Mouse (Mus musculus) forebrain, embryonic 10.5 days (tissue): ENCODE data around the gene Calcb. TPM values are rescaled to one million over a fixed set of nuclear protein-coding genes. Genes with fewer than 3 reads are reported as not detected.

ENCODE experiments used
- DNase-seq: peaks from one replicate; pipeline ENCODE4 v3.0.0-alpha.2; 2017; ENCODE audit warnings: low spot score; ENCODE audit errors: extremely low spot score
- H3K27ac ChIP-seq: fragments of 300-500 bp; sonication (generic); 2 replicates; pipeline ENCODE4 v1.5.1; 2016; ENCODE audit warnings: mild to moderate bottlenecking
- H3K27me3 ChIP-seq: fragments of 300-500 bp; sonication (generic); 2 replicates; pipeline ENCODE4 v1.6.1; 2016; ENCODE audit warnings: mild to moderate bottlenecking; ENCODE audit not compliant: poor library complexity, severe bottlenecking
- H3K36me3 ChIP-seq: fragments of 300-500 bp; sonication (generic); replicated peaks from 2 replicates; pipeline ENCODE4 v1.6.1; 2016; ENCODE audit warnings: mild to moderate bottlenecking, moderate library complexity
- H3K4me1 ChIP-seq: fragments of 300-500 bp; sonication (generic); 2 replicates; pipeline ENCODE4 v1.6.1; 2016
- H3K4me3 ChIP-seq: fragments of 300-500 bp; sonication (generic); 2 replicates; pipeline ENCODE4 v1.5.1; 2016; ENCODE audit warnings: mild to moderate bottlenecking, moderate library complexity
- H3K9me3 ChIP-seq: fragments of 300-500 bp; sonication (generic); 2 replicates; pipeline ENCODE4 v1.6.1; 2016; ENCODE audit warnings: mild to moderate bottlenecking, moderate library complexity
- WGBS: fragments of 180-500 bp; shearing (Covaris S2); methylation state at CpG from one replicate; pipeline ENCODE4 v1.1.7; 2016; 5-methylcytosine and 5-hydroxymethylcytosine counted together
- polyA plus RNA-seq: library from polyadenylated mRNA; unstranded; fragments of >200 nt; fragmentation: Nextera tagmentation; extraction: Ambion mirVana; gene quantifications from 2 replicates; pipeline ENCODE4 v1.2.1, GENCODE M21; 2016

Calcb gene
- polyA plus RNA-seq, 1 experiment from 2014 or later: not detected

DNA sequence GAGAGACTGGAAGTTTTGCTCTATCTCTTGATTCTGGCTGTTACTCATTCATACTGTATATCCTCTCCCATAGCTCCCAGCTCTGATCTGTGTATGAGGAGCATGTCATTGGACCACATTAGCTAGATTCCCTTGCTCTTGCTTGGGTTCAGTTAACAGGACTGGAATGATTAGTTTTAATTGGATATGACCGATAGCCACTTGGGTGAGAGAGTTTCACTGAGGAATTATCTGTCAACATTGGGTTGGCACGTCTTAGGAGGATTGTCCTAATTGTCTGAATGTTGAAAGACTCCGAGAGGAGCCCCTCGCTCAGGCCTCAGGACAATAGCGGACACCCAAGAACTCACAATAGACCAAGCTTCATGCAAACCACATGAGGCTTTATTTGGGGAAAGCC, 17.8 kb downstream of the Calcb start:
- no peak for DNase-seq
- WGBS: 68% methylated on average over 5 of the region's 5 CpGs
- Histone ChIP-seq H3K36me3 (no peaks in the 10 kb centered on the region), H3K27me3 (no peaks in the 10 kb centered on the region), H3K27ac (no peak overlapping the region), H3K4me1 (0 out of 2 replicates have a peak, but pooled peaks cover 10% of the 10 kb centered on the region), H3K4me3 (no peak overlapping the region), H3K9me3 (no peaks in the 10 kb centered on the region)

DNA sequence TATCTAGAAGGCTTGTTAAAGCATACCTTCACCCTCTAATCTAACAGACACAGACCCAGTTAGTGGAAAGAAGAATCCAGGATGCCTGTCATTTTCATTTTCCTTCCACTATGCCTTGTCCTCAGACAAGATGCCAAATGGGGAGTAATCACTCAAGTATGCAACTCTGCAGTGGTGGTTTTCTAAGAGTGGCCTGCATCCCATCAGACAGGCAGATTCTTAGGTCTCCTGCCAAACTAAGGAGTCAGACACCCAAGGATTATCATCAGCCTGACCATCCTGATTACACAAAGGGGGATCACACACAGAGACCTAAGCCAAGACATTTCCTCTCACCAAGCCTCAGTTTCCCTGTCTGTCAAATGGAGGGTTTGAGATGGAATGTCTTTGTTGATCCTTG, 19.7 kb downstream of the Calcb start:
- no peak for DNase-seq
- Histone ChIP-seq H3K9me3 (no peaks in the 10 kb centered on the region), H3K36me3 (no peaks in the 10 kb centered on the region)

DNA sequence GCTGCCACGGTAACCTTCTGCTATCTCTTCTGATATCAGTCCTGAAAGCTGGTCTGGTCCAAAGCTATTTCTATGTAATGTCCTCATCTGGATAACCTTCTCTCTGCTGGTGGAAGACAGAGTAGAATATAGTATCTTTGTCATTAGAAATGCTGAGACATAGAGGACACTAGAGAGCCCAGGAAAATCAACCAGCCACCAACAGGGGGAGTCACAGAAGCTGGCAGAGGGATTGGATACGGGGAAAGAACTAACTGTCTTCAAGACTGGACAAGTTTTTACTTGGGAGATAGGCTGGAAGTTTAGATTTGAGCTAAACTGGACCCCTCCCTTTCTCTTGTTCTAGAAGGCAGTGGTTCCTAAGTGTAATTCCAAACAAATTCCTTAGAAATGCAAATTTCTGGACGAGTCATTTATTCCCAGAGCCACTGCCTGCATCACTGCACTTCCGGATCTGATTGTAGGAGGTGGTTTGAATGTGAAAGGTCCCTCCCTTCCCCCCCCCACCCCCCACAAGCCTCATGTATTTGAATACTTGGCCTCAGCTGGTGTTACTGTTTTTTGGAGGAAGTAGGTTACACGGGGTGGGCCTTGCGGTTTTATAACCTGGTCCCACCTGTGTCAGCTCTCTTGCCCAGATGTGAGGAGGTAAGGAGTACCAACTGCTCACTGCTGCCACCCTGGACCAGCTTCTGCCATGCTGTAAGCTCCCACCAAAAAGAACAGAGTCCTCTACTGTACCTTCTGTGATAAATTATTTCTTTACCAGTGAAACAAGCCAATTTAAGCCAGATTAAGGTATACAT, 22.1 kb downstream of the Calcb start:
- H3K27ac ChIP-seq: no peak overlapping the region
- H3K4me3 ChIP-seq: no peak overlapping the region
- H3K27me3 ChIP-seq: peaks cover 19% of the 10 kb centered on the region
- no peak for DNase-seq
- H3K9me3 ChIP-seq: no peaks in the 10 kb centered on the region
- H3K4me1 ChIP-seq: peaks cover 15% of the 10 kb centered on the region
- 57% methylated on average over 6 of the region's 6 CpGs for WGBS
- H3K36me3 ChIP-seq: no peaks in the 10 kb centered on the region

More for the DNA sequence above, 19.7 kb downstream of the Calcb start:
- 0 out of 2 replicates have a peak, but pooled peaks cover 10% of the 10 kb centered on the region for H3K4me1 ChIP-seq
- no peaks in the 10 kb centered on the region for H3K27me3 ChIP-seq
- no peak overlapping the region for H3K27ac ChIP-seq
- H3K4me3 ChIP-seq: no peak overlapping the region

DNA sequence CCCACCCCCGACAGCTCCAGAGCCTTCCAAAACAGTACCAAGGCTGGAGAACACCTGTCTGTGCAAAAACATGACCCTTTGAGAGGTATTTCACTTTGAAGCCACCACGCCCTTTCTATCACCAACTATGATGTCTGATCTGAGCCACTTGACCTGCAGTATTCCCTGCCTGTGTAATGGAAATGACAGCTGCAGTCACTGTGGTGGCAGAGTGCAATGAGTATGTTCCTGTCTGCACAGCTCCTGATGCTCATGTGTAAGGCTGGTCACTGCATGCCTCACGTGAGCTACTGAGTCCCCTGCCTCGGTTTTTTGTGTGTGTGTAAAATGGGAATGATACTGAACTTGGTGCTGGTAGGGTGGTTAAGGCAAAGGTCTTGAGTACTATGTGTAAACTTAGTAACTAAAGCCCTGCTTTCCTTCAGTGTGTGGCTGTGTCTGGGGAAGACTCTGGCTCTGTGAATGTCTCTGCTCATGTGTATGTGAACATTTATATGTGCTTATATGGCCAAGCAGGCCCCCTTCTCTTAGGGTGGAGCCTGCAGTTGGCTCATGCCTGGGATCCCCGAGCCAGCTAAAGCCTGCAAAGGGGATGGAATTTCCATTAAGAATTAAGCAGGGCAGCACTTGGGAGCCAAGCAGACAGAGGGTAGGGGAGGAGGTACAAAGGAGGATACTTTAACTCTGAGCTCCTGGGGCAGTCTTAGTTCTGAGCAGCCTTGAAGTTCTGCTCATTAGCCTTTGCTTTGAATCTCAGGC, 24.8 kb downstream of the Calcb start, which contains the start of gene Insc:
TSS of gene Insc (plus strand) at position 673 of the 759 bp plus-strand sequence.
- no peaks in the 10 kb centered on the region for H3K36me3 ChIP-seq
- peaks cover 23% of the 10 kb centered on the region for H3K4me1 ChIP-seq
- H3K27ac ChIP-seq: no peak within 1 kb of the TSS
- peaks cover 35% of the 10 kb centered on the region for H3K27me3 ChIP-seq
- H3K4me3 ChIP-seq: no peak within 1 kb of the TSS
- no peak for DNase-seq
- WGBS: 70% methylated on average over 5 of the region's 5 CpGs
- H3K9me3 ChIP-seq: no peaks in the 10 kb centered on the region

DNA sequence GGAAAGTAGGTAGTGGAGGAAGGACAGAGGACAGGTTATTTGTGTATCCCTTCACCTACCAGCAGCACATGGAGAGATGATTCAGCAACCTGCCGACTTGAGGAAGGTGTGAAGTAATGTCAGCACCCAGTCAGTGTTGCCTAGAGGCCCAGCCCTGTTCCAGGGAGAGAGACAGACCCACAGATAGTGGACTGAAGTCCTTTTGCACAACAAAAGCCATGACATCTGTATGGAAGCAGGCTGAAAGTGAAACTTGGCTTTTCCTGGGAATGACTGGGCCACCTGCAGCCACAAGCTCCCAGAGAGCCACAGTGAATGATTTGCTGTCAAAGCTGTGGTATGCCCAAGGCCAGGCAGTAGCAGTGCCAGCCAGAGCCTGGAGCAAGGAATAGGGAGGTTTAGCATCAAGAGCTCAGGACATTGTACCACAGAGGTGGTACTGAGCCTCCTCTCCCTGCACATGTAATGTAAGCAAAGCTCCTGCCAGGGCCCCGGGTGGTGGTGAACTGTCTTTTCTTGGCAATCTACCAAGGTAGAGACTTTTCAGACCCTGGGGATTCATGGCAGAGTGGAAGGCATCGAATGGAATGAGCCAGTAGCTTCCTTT, 26.3 kb downstream of the Calcb start:
- WGBS: 73% methylated on average over 3 of the region's 3 CpGs
- DNase-seq: no peak
- H3K4me3 ChIP-seq: no peak overlapping the region
- H3K36me3 ChIP-seq: no peaks in the 10 kb centered on the region
- H3K27me3 ChIP-seq: peaks cover 35% of the 10 kb centered on the region
- peaks cover 24% of the 10 kb centered on the region for H3K4me1 ChIP-seq
- no peaks in the 10 kb centered on the region for H3K9me3 ChIP-seq
- no peak overlapping the region for H3K27ac ChIP-seq

DNA sequence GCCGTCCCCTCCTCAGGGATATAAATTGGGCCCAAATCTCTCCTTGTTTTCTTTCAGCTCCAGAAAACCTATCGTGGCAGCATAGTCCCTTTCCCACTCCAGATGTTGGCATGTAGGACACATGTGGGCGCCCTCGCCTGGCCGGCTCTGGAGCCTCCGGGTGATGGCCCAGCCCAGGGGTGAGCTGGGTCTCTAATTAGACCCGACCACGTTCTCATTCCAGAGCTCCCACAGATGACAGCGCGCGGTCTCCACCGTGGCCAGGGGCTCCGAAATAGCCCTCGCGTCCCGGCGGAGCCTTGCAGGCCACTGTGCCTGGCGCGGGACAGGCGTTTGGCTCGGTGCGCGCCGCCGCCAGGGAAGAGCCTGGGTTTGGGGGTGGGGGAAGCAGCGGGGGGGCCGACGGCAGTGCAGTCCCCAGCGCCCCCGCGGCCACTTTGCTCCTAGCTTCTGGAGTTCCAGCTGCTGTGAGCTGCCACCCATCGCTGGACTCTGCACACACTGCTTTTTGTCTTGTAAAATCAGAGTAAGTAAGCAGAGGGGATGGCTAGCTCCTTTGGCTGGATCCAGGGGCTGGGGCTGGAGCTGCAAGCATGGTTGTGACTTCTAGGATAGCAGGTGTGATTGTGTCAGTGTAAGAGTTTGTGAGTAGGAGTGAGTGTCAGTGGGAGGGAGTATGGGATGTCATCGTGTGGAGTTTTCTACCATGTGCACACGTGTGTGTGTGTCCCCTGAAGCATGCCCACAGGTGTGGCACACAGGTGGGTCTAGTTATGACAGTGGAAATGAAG, 27.2 kb downstream of the Calcb start:
- WGBS: 4% methylated on average over 34 of the region's 34 CpGs
- Histone ChIP-seq H3K27me3 (peaks cover 35% of the 10 kb centered on the region), H3K36me3 (no peaks in the 10 kb centered on the region), H3K4me3 (peak overlapping the region; percentile 54), H3K4me1 (peaks cover 23% of the 10 kb centered on the region), H3K9me3 (no peaks in the 10 kb centered on the region), H3K27ac (peak overlapping the region; percentile 54)
- no peak for DNase-seq

DNA sequence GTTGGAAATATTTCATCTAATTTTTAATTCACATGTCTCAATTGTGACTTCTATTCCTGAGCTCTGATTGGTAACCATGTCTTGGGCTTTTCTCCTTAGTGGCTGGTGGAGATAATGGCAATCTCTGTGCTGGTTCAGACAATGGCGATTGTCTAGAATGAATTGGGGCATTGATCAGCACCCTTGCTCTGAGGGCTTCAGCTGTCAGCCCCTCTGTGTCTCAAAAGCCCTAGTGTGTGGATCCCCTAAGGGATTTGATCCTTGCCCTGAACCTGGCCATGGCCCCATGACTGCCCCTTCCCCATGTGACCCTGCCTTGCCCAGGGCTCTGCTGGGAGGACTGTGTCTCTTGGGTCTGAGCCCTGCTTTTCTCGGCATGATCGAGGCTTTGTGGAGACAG, 29.2 kb downstream of the Calcb start:
- H3K4me3 ChIP-seq: no peak overlapping the region
- WGBS: 60% methylated on average over 3 of the region's 3 CpGs
- no peaks in the 10 kb centered on the region for H3K36me3 ChIP-seq
- H3K9me3 ChIP-seq: no peaks in the 10 kb centered on the region
- DNase-seq: no peak
- peaks cover 35% of the 10 kb centered on the region for H3K27me3 ChIP-seq
- H3K4me1 ChIP-seq: peaks cover 20% of the 10 kb centered on the region
- 0 out of 2 replicates have a peak overlapping the region, but pooled peaks have one; percentile 31 for H3K27ac ChIP-seq

DNA sequence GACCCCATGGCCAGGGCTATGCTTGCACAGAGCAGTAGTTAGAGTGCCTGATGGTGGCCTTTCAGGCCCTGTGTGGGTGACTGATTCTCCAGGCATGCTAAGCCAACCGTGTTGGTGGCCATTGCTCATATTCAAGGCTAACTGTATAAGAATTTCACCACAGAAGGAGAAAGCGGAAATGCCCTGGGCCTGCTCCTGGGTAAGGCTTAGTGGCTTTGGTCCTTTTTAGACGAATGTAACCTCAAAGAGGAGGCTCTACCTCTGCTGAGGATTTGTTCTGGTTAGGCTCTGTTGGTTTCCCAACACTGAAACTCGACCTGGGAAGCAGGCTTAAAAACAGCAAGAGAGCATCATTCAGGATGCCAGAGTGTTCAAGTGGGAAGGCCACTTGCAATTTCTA, 29.8 kb downstream of the Calcb start:
- Histone ChIP-seq H3K4me3 (no peak overlapping the region), H3K27me3 (peaks cover 35% of the 10 kb centered on the region), H3K9me3 (no peaks in the 10 kb centered on the region), H3K27ac (no peak overlapping the region), H3K4me1 (peaks cover 20% of the 10 kb centered on the region), H3K36me3 (no peaks in the 10 kb centered on the region)
- WGBS: 65% methylated on average over 4 of the region's 4 CpGs
- DNase-seq: no peak

DNA sequence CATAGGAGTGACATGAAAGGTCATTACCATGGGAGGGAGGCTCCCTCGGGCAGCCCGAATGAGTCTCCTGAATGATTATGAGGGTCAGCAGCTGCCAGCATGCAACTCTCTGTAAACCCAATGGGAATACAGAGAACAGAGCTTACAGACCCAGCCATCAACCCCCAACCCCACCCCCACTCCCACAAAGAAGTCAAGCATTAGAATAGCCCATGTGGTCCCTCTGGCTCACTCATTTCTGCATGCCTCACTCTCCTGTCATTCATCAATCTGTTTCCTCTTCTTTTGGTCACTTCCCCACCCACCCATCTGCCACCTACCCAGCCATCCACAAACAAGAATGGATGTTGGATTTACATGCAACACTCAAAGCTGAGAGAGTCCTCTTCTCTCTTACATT, 35.0 kb downstream of the Calcb start:
- Histone ChIP-seq H3K27me3 (no peaks in the 10 kb centered on the region; the same call in 1 of the 2 replicates), H3K36me3 (no peaks in the 10 kb centered on the region), H3K4me3 (no peak overlapping the region), H3K4me1 (no peaks in the 10 kb centered on the region), H3K27ac (no peak overlapping the region), H3K9me3 (no peaks in the 10 kb centered on the region)
- DNase-seq: no peak
- 90% methylated on average over 2 of the region's 2 CpGs for WGBS

DNA sequence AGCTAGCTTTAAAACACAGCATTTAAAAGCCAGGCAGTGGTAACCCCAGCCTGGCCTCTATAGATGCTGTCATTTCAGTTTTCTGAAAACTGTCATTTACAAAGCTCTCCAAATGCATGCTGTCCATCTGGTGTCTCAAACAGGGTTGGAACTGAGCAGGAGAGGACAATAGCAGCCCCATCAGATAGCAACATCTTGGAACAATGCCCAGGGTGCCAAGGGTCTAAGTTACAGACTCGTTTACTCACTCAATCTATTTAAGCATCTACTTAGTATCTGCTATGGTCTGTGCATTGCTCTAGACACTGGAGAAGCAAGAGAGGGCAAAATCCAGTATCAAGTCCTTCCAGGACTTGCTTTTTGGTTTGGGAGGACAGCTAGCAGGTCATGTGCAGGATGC, 35.8 kb downstream of the Calcb start:
- DNase-seq: no peak
- Histone ChIP-seq H3K36me3 (no peaks in the 10 kb centered on the region), H3K9me3 (no peaks in the 10 kb centered on the region), H3K4me3 (no peak overlapping the region), H3K27ac (no peak overlapping the region), H3K27me3 (no peaks in the 10 kb centered on the region), H3K4me1 (no peaks in the 10 kb centered on the region)
- 60% methylated on average over 1 of the region's 1 CpGs for WGBS

DNA sequence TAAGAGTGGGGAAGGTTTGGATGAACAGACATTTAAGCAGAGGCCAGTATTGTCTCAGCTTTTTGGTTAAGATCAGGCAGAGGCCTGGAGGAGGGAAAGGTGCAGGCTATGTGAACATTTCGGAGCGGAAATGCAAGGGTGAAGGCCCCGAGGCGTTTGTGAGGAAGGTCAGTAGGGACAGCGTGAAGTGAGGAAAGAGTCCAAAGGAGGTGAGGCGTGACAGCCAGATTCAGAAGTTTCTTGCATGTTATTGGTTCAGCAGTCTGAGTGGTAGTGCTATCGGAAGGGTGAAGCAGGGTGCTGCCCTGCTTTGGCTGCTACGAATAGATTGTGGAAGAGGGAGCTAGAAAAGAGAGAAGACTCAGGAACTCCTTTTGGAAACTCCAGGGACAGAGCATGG, 36.2 kb downstream of the Calcb start:
- H3K27me3 ChIP-seq: no peaks in the 10 kb centered on the region
- no peaks in the 10 kb centered on the region for H3K4me1 ChIP-seq
- H3K27ac ChIP-seq: no peak overlapping the region
- DNase-seq: no peak
- H3K9me3 ChIP-seq: no peaks in the 10 kb centered on the region
- no peak overlapping the region for H3K4me3 ChIP-seq
- WGBS: 84% methylated on average over 8 of the region's 8 CpGs
- no peaks in the 10 kb centered on the region for H3K36me3 ChIP-seq

DNA sequence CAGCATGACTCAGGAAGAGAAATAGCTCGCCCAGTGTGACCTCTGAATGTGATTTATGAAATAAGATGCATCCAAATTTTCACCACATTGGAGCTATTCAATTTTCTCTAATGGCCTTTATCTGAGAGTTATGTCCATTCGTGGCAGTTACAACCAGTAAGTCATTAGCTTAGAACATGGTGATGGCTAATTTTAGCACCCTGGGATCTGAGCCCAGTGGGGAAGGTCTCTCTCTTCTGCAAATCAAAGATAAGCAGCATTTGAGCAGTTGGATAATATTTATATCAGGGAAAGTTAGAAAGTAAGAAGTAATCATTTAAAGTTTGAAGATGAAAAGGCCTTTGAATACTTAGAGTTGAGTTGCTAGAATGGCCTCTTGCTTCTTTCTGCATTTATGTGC, 44.2 kb downstream of the Calcb start:
- H3K4me1 ChIP-seq: no peaks in the 10 kb centered on the region
- H3K9me3 ChIP-seq: no peaks in the 10 kb centered on the region
- no peak for DNase-seq
- WGBS: 84% methylated on average over 2 of the region's 2 CpGs
- no peak overlapping the region for H3K27ac ChIP-seq
- no peak overlapping the region for H3K4me3 ChIP-seq
- no peaks in the 10 kb centered on the region for H3K27me3 ChIP-seq
- H3K36me3 ChIP-seq: no peaks in the 10 kb centered on the region
